In genomic region chr9:43408493-43408892, GRCm38 (mm10) we compare ENCODE assay signal across 26 mouse cellular contexts.
A peak's percentile ranks its signal among the peaks of the same experiment; 100 is the strongest.
DNase-seq lines count a peak whose midpoint lies in the region; ATAC-seq and TF ChIP-seq lines count a peak whose summit lies in the region.
"Had no signal": no experiment of that assay in that cellular context is flagged by ENCODE, and none has a peak within 500 bp of the region (broad histone marks: within the 10 kb centered on the region; RNA-seq: fewer than 3 reads in every experiment).

No protein-coding gene starts in this region.

- H3K4me2 ChIP-seq in forebrain, embryonic 16.5 days (ENCODE audit: low read length), result no peak overlapping the region
- H3K4me2 ChIP-seq in forebrain, embryonic 12.5 days, result no peak overlapping the region
- no peak overlapping the region for H3K4me2 ChIP-seq in lung, embryonic 14.5 days
- no peak overlapping the region for H3K4me2 ChIP-seq in lung, postnatal 0 days (replicated peaks; ENCODE audit: low read depth, low read length)
- H3K4me2 ChIP-seq: embryonic facial prominence, embryonic 13.5 days; forebrain, embryonic 13.5 days; heart, embryonic 13.5 days; hindbrain, embryonic 15.5 days; intestine, embryonic 15.5 days had no signal

- H3K4me3 ChIP-seq in forebrain, embryonic 16.5 days (replicated peaks; ENCODE audit: low read length), result no peak overlapping the region
- no peak overlapping the region for H3K4me3 ChIP-seq in forebrain, embryonic 12.5 days (replicated peaks)
- H3K4me3 ChIP-seq in lung, embryonic 14.5 days (ENCODE audit: low read depth, low read length), result no peak overlapping the region
- no peak overlapping the region for H3K4me3 ChIP-seq in lung, postnatal 0 days (ENCODE audit: low read depth, low read length)
- no peak overlapping the region for H3K4me3 ChIP-seq in small intestine, adult 2 months (ENCODE audit: low read depth, low read length)
- no peak overlapping the region for H3K4me3 ChIP-seq in left cerebral cortex, adult 2 months
- H3K4me3 ChIP-seq: embryonic facial prominence, embryonic 13.5 days; forebrain, embryonic 13.5 days; heart, adult 2 months; heart, embryonic 10.5 days; heart, embryonic 13.5 days; hindbrain, embryonic 15.5 days; intestine, embryonic 15.5 days had no signal

- DNase-seq in lung, embryonic 14.5 days, result peak; percentile 31
- DNase-seq in lung, postnatal 0 days (ENCODE audit: low spot score), result no peak
- DNase-seq in brain, adult 2 months (ENCODE audit: low read depth, low spot score), result peak; percentile 8
- no peak for DNase-seq in left cerebral cortex, adult 2 months (ENCODE audit: extremely low spot score in 1 of 2, low spot score in 2 of 2)
- no peak for DNase-seq in ovary, postnatal 36 days (ENCODE audit: low spot score)
- DNase-seq: adrenal gland, postnatal 10 days; adrenal gland, postnatal 36 days; cerebellum, adult 11-12 months; cerebellum, adult 8-10 months; cerebellum, postnatal 14 days; gastrocnemius, postnatal 10 days; gastrocnemius, postnatal 36 days; heart, adult 2 months; heart, postnatal 14 days; heart, postnatal 4 days; kidney, adult 11 months had no signal

- WGBS in forebrain, embryonic 16.5 days, result 53% methylated on average over 6 of the region's 6 CpGs
- WGBS in forebrain, embryonic 12.5 days, result 77% methylated on average over 6 of the region's 6 CpGs
- 39% methylated on average over 6 of the region's 6 CpGs for WGBS in lung, embryonic 14.5 days
- WGBS in lung, postnatal 0 days, result 50% methylated on average over 6 of the region's 6 CpGs
- 76% methylated on average over 6 of the region's 6 CpGs for WGBS in small intestine, adult 2 months

- no peak for TF ChIP-seq POLR2A in small intestine, adult 2 months (IDR thresholded peaks at IDR 0.05; ENCODE audit: low read depth, low read length)

- no peak overlapping the region for H3K27ac ChIP-seq in forebrain, embryonic 16.5 days (ENCODE audit: low read length)
- no peak overlapping the region for H3K27ac ChIP-seq in forebrain, embryonic 12.5 days
- H3K27ac ChIP-seq in lung, embryonic 14.5 days (ENCODE audit: low read depth), result no peak overlapping the region
- H3K27ac ChIP-seq in lung, postnatal 0 days (ENCODE audit: low read length), result no peak overlapping the region
- H3K27ac ChIP-seq in small intestine, adult 2 months (ENCODE audit: insufficient read depth, low read depth, low read length), result 0 out of 2 replicates have a peak overlapping the region, but pooled peaks have one; percentile 22
- H3K27ac ChIP-seq in left cerebral cortex, adult 2 months, result no peak overlapping the region
- H3K27ac ChIP-seq: embryonic facial prominence, embryonic 13.5 days; forebrain, embryonic 13.5 days; heart, adult 2 months; heart, embryonic 10.5 days; heart, embryonic 13.5 days; hindbrain, embryonic 15.5 days; intestine, embryonic 15.5 days had no signal

- H3K9ac ChIP-seq in forebrain, embryonic 16.5 days (replicated peaks; ENCODE audit: low read depth, low read length), result no peak overlapping the region
- H3K9ac ChIP-seq in forebrain, embryonic 12.5 days, result no peak overlapping the region
- H3K9ac ChIP-seq in lung, embryonic 14.5 days, result no peak overlapping the region
- H3K9ac ChIP-seq in lung, postnatal 0 days (replicated peaks; ENCODE audit: low read depth), result no peak overlapping the region
- H3K9ac ChIP-seq: embryonic facial prominence, embryonic 13.5 days; forebrain, embryonic 13.5 days; heart, embryonic 13.5 days; hindbrain, embryonic 15.5 days; intestine, embryonic 15.5 days had no signal

- H3K9me3 ChIP-seq in forebrain, embryonic 16.5 days (ENCODE audit: control insufficient read depth, low read length), result no peaks in the 10 kb centered on the region
- H3K9me3 ChIP-seq in forebrain, embryonic 12.5 days, result no peaks in the 10 kb centered on the region
- no peaks in the 10 kb centered on the region for H3K9me3 ChIP-seq in lung, embryonic 14.5 days (ENCODE audit: low read depth, low read length)
- H3K9me3 ChIP-seq in lung, postnatal 0 days (ENCODE audit: low read length), result no peaks in the 10 kb centered on the region
- H3K9me3 ChIP-seq: embryonic facial prominence, embryonic 13.5 days; forebrain, embryonic 13.5 days; heart, embryonic 10.5 days; heart, embryonic 13.5 days; hindbrain, embryonic 15.5 days; intestine, embryonic 15.5 days had no signal

- ATAC-seq in forebrain, embryonic 16.5 days, result peak; percentile 50; the same call in 1 of the 2 replicates
- ATAC-seq in forebrain, embryonic 12.5 days (ENCODE audit: low FRiP score), result no peak
- no peak for ATAC-seq in lung, embryonic 14.5 days (ENCODE audit: insufficient read depth)
- no peak for ATAC-seq in lung, postnatal 0 days
- ATAC-seq: forebrain, embryonic 13.5 days; intestine, embryonic 15.5 days; Patski had no signal

- intact Hi-C loops in left cerebral cortex, adult 2 months (cut with DNase I), result no loop called here

- no peaks in the 10 kb centered on the region for H3K27me3 ChIP-seq in forebrain, embryonic 16.5 days (replicated peaks; ENCODE audit: control insufficient read depth, insufficient read depth, low read length)
- H3K27me3 ChIP-seq in forebrain, embryonic 12.5 days, result no peaks in the 10 kb centered on the region
- H3K27me3 ChIP-seq in lung, embryonic 14.5 days (ENCODE audit: insufficient read depth, low read length), result no peaks in the 10 kb centered on the region
- no peaks in the 10 kb centered on the region for H3K27me3 ChIP-seq in lung, postnatal 0 days (replicated peaks; ENCODE audit: insufficient read depth, low read length)
- H3K27me3 ChIP-seq in small intestine, adult 2 months (ENCODE audit: control insufficient read depth, insufficient read depth, low read length), result no peaks in the 10 kb centered on the region
- H3K27me3 ChIP-seq: embryonic facial prominence, embryonic 13.5 days; forebrain, embryonic 13.5 days; heart, embryonic 13.5 days; hindbrain, embryonic 15.5 days; intestine, embryonic 15.5 days had no signal

- peaks cover 12% of the 10 kb centered on the region for H3K4me1 ChIP-seq in forebrain, embryonic 16.5 days (replicated peaks; ENCODE audit: control insufficient read depth, insufficient read depth, low read length)
- H3K4me1 ChIP-seq in forebrain, embryonic 12.5 days, result no peaks in the 10 kb centered on the region
- H3K4me1 ChIP-seq in lung, embryonic 14.5 days (ENCODE audit: insufficient read depth), result no peaks in the 10 kb centered on the region
- H3K4me1 ChIP-seq in lung, postnatal 0 days (ENCODE audit: insufficient read depth, low read depth, low read length), result no peaks in the 10 kb centered on the region
- peaks cover 2% of the 10 kb centered on the region; the same call in 1 of the 2 replicates for H3K4me1 ChIP-seq in small intestine, adult 2 months (ENCODE audit: control insufficient read depth, insufficient read depth, insufficient read length, low read length)
- H3K4me1 ChIP-seq: forebrain, embryonic 13.5 days; heart, embryonic 10.5 days; heart, embryonic 13.5 days; intestine, embryonic 15.5 days had no signal

- TF ChIP-seq EP300 in lung, postnatal 0 days (IDR thresholded peaks at IDR 0.05), result no peak

- TF ChIP-seq CTCF in lung, embryonic 14.5 days (IDR thresholded peaks at IDR 0.05; ENCODE audit: low read depth), result no peak
- TF ChIP-seq CTCF in lung, postnatal 0 days (IDR thresholded peaks at IDR 0.05), result no peak
- no peak for TF ChIP-seq CTCF in small intestine, adult 2 months (IDR thresholded peaks at IDR 0.05; ENCODE audit: extremely low read depth, insufficient read length, insufficient replicate concordance, low read depth, low read length)
- TF ChIP-seq CTCF in left cerebral cortex, adult 2 months (IDR thresholded peaks at IDR 0.05), result no peak

- no peaks in the 10 kb centered on the region for H3K36me3 ChIP-seq in forebrain, embryonic 16.5 days (ENCODE audit: control insufficient read depth, insufficient read depth)
- no peaks in the 10 kb centered on the region for H3K36me3 ChIP-seq in forebrain, embryonic 12.5 days (replicated peaks)
- no peaks in the 10 kb centered on the region for H3K36me3 ChIP-seq in lung, embryonic 14.5 days (ENCODE audit: insufficient read depth)
- H3K36me3 ChIP-seq in lung, postnatal 0 days (ENCODE audit: insufficient read depth, low read length), result no peaks in the 10 kb centered on the region
- H3K36me3 ChIP-seq in small intestine, adult 2 months (ENCODE audit: control insufficient read depth, insufficient read depth, low read length), result no peaks in the 10 kb centered on the region
- H3K36me3 ChIP-seq: embryonic facial prominence, embryonic 13.5 days; heart, embryonic 10.5 days; heart, embryonic 13.5 days; hindbrain, embryonic 15.5 days; intestine, embryonic 15.5 days had no signal

Comparison
In these comparisons a context has a peak if more than half of its experiments do, and no peak if none do; other contexts are left out.
1. DNase-seq: peak in lung, embryonic 14.5 days (single experiment) and brain, adult 2 months (single experiment); none in lung, postnatal 0 days (single experiment), left cerebral cortex, adult 2 months (0 of 2) and ovary, postnatal 36 days (single experiment).